Mouse (Mus musculus) MEL-GATA-1-ER (cell line): ENCODE measurements around the gene Mcf2.

Experiments
- DNase-seq: peaks from one replicate; pipeline ENCODE4 v3.0.0-alpha.2; 2012; ENCODE audit warnings: low read depth; ENCODE audit errors: extremely low read depth

Gene Mcf2

GRCm38 (mm10) chrX:60178744-60179458 lies at the start of gene Mcf2:
TSS of gene Mcf2 (minus strand) at chrX:60179089.
- no peak for DNase-seq

GRCm38 (mm10) chrX:60187726-60188125 lies 8.8 kb upstream of the Mcf2 start:
- no peak for DNase-seq

- no peak for DNase-seq
Observed at GRCm38 (mm10) chrX:60182611-60183010, 3.7 kb upstream of the Mcf2 start.

- DNase-seq: no peak
Observed at GRCm38 (mm10) chrX:60178025-60178743, 705 bp downstream of the Mcf2 start.

GRCm38 (mm10) chrX:60170106-60170505 lies 8.8 kb downstream of the Mcf2 start:
- DNase-seq: no peak

- DNase-seq: no peak
Observed at GRCm38 (mm10) chrX:60169511-60169910, 9.4 kb downstream of the Mcf2 start.

GRCm38 (mm10) chrX:60168796-60169195 lies 10.1 kb downstream of the Mcf2 start:
- DNase-seq: no peak

GRCm38 (mm10) chrX:60147268-60147974 lies 31.5 kb downstream of the Mcf2 start:
- no peak for DNase-seq

- no peak for DNase-seq
Observed at GRCm38 (mm10) chrX:60075359-60075758, 103.5 kb downstream of the Mcf2 start.

- no peak for DNase-seq
Observed at GRCm38 (mm10) chrX:60055185-60055584, 123.7 kb downstream of the Mcf2 start.

- DNase-seq: no peak
Observed at GRCm38 (mm10) chrX:60054745-60055144, 124.1 kb downstream of the Mcf2 start.

- no peak for DNase-seq
Observed at GRCm38 (mm10) chrX:60026654-60027053, 152.2 kb downstream of the Mcf2 start.

GRCm38 (mm10) chrX:60021595-60021994 lies 157.3 kb downstream of the Mcf2 start:
- DNase-seq: no peak

- DNase-seq: no peak
Observed at GRCm38 (mm10) chrX:60021007-60021406, 157.9 kb downstream of the Mcf2 start.

GRCm38 (mm10) chrX:60014588-60014987 lies 164.3 kb downstream of the Mcf2 start:
- DNase-seq: no peak

- no peak for DNase-seq
Observed at GRCm38 (mm10) chrX:60013084-60013676, 165.7 kb downstream of the Mcf2 start.
